Mouse (Mus musculus) lung, adult 2 months (tissue): ENCODE data around the gene H2-T22. TPM values are rescaled to one million over a fixed set of nuclear protein-coding genes. Genes with fewer than 3 reads are reported as not detected.
"Not testable (repeated sequence)": the region's sequence is repeated elsewhere in the genome, so short reads cannot be mapped to it uniquely, and the experiment has no call there.

Source experiments
- DNase-seq: peaks from one replicate; pipeline ENCODE4 v3.0.0; 2022
- H3K4me1 ChIP-seq: fragments of 200-500 bp; 2 replicates; pipeline ENCODE4 v1.6.1; 2011; ENCODE audit warnings: low read length; ENCODE audit not compliant: control insufficient read depth, insufficient read depth
- H3K4me3 ChIP-seq: fragments of 200-500 bp; replicated peaks from 2 replicates; pipeline ENCODE3; 2011; ENCODE audit warnings: low read depth, mild to moderate bottlenecking, control low read depth, low read length; ENCODE audit errors: extremely low read depth
- CTCF ChIP-seq: fragments of 200-500 bp; IDR thresholded peaks from 2 replicates; pipeline ENCODE4 v1.5.1; 2011; ENCODE audit warnings: mild to moderate bottlenecking, low read length, control low read depth; ENCODE audit not compliant: insufficient read depth
- POLR2A ChIP-seq: fragments of 200-500 bp; IDR thresholded peaks from 2 replicates; pipeline ENCODE4 v1.6.1; 2011; ENCODE audit warnings: low read depth, mild to moderate bottlenecking, control low read depth, low read length, borderline replicate concordance; ENCODE audit errors: extremely low read depth
- WGBS: fragments of 180-500 bp; shearing (Covaris S2); methylation state at CpG from one replicate; pipeline ENCODE4 v1.1.7; 2018; 5-methylcytosine and 5-hydroxymethylcytosine counted together
- polyA plus RNA-seq: library from polyadenylated mRNA; depleted of rRNA; stranded (reverse); fragments of >200 nt; gene quantifications from 2 replicates; pipeline ENCODE4 v1.2.3, GENCODE M21; 2012

The H2-T22 gene
- polyA plus RNA-seq, 1 experiment = 55.1 TPM

- 0 out of 2 replicates have a peak, but pooled peaks have one; percentile 28 for TF ChIP-seq CTCF
- DNase-seq = peak; percentile 56
- WGBS = 31% methylated on average over 3 of the region's 3 CpGs
- H3K4me1 ChIP-seq = peaks cover 13% of the 10 kb centered on the region
- H3K4me3 ChIP-seq = not testable (repeated sequence)
These were observed 7.4 kb downstream of the H2-T22 start for GRCm38 (mm10) chr17:36035010-36035638.

GRCm38 (mm10) chr17:36034524-36034923, 8.0 kb downstream of the H2-T22 start:
- peaks cover 12% of the 10 kb centered on the region for H3K4me1 ChIP-seq
- not testable (repeated sequence) for H3K4me3 ChIP-seq, DNase-seq
- 51% methylated on average over 3 of the region's 3 CpGs for WGBS

- H3K4me3 ChIP-seq = peak within 1 kb of the TSS; percentile 73
- TF ChIP-seq POLR2A = peak; percentile 82
- peaks cover 12% of the 10 kb centered on the region for H3K4me1 ChIP-seq
- peak; percentile 67 for DNase-seq
- under 1% methylated on average over 25 of the region's 25 CpGs for WGBS
These were observed 10.1 kb downstream of the H2-T22 start, which contains the start of gene H2-T23 for GRCm38 (mm10) chr17:36032351-36032875. H2-T23 (minus strand) TSS chr17:36032855.

- TF ChIP-seq CTCF = peak; percentile 23; the same call in 1 of the 2 replicates
- under 1% methylated on average over 40 of the region's 40 CpGs for WGBS
- H3K4me1 ChIP-seq = peaks cover 12% of the 10 kb centered on the region
- peak; percentile 70 for DNase-seq
- H3K4me3 ChIP-seq = peak overlapping the region; percentile 62
These were observed 10.8 kb downstream of the H2-T22 start for GRCm38 (mm10) chr17:36031583-36032331.

GRCm38 (mm10) chr17:36030703-36031582, 11.6 kb downstream of the H2-T22 start:
- DNase-seq = not testable (repeated sequence)
- 51% methylated on average over 8 of the region's 8 CpGs for WGBS
- H3K4me1 ChIP-seq = peaks cover 12% of the 10 kb centered on the region
- H3K4me3 ChIP-seq = peak overlapping the region; percentile 62

GRCm38 (mm10) chr17:36030046-36030702, 12.4 kb downstream of the H2-T22 start:
- H3K4me3 ChIP-seq, DNase-seq: not testable (repeated sequence)
- H3K4me1 ChIP-seq = peaks cover 14% of the 10 kb centered on the region
- WGBS = 74% methylated on average over 4 of the region's 4 CpGs

- WGBS = 92% methylated on average over 7 of the region's 7 CpGs
- TF ChIP-seq POLR2A (no peak), CTCF (no peak)
- Histone ChIP-seq H3K4me3 (no peak overlapping the region), H3K4me1 (peaks cover 20% of the 10 kb centered on the region)
- no peak for DNase-seq
These were observed 13.5 kb downstream of the H2-T22 start for GRCm38 (mm10) chr17:36028879-36029619.

GRCm38 (mm10) chr17:36027663-36028062, 14.9 kb downstream of the H2-T22 start:
- H3K4me1 ChIP-seq = peaks cover 24% of the 10 kb centered on the region
- 80% methylated on average over 4 of the region's 4 CpGs for WGBS
- H3K4me3 ChIP-seq = no peak overlapping the region
- DNase-seq = no peak
- TF ChIP-seq POLR2A (no peak), CTCF (no peak)

- DNase-seq = no peak
- 71% methylated on average over 4 of the region's 4 CpGs for WGBS
- peaks cover 22% of the 10 kb centered on the region for H3K4me1 ChIP-seq
- TF ChIP-seq CTCF (no peak), POLR2A (no peak)
- H3K4me3 ChIP-seq = no peak overlapping the region
These were observed 16.6 kb downstream of the H2-T22 start for GRCm38 (mm10) chr17:36025901-36026300.
